Mouse (Mus musculus) large intestine, adult 2 months (tissue): ENCODE data around the gene Gm37240. TPM values are rescaled to one million over a fixed set of nuclear protein-coding genes. Genes with fewer than 3 reads are reported as not detected.

ENCODE experiments used
- DNase-seq: peaks from one replicate; pipeline ENCODE4 v3.0.0-alpha.2; 2012; ENCODE audit warnings: low read depth, low spot score
- WGBS: fragments of 180-500 bp; shearing (Covaris S2); methylation state at CpG from one replicate; pipeline ENCODE4 v1.1.7; 2018; 5-methylcytosine and 5-hydroxymethylcytosine counted together
- polyA plus RNA-seq: library from polyadenylated mRNA; depleted of rRNA; stranded (reverse); fragments of >200 nt; gene quantifications from 2 replicates; pipeline ENCODE4 v1.2.3, GENCODE M21; 2012

Gm37240 gene
- polyA plus RNA-seq, 1 experiment, result 3.7 TPM

DNA sequence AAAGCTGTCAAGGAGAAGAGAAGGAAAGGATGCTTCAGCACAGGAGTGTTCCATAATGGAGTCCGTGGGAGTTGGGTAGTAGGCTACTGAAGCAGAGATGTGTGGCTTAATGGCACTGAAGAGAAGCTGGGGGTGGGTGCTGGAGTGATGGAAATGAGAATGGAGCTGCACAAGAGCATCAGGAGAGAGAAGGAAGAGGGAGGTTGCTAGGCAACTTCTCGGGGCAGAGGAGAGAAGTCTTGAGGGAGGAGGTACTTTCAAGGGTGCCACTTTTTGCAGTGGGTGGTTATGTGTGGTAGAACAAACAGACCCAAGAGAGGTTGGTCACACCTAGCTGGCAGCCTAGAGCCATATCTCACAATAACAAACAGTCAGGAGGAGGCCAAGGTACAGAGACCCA is 496.2 kb downstream of the Gm37240 start:
- no peak for DNase-seq
- 79% methylated on average over 2 of the region's 2 CpGs for WGBS

- DNase-seq, result no peak
Observed at GRCm38 (mm10) chr3:85385371-85385770, 501.9 kb downstream of the Gm37240 start.

- 78% methylated on average over 3 of the region's 3 CpGs for WGBS
- DNase-seq, result no peak
Observed at GRCm38 (mm10) chr3:85383330-85383729, 504.0 kb downstream of the Gm37240 start.

GRCm38 (mm10) chr3:85378703-85379395 is 508.5 kb downstream of the Gm37240 start:
- no peak for DNase-seq
- WGBS, result 73% methylated on average over 16 of the region's 16 CpGs

- WGBS, result 58% methylated on average over 13 of the region's 13 CpGs
- DNase-seq, result no peak
Observed at GRCm38 (mm10) chr3:85377946-85378702, 509.2 kb downstream of the Gm37240 start.

DNA sequence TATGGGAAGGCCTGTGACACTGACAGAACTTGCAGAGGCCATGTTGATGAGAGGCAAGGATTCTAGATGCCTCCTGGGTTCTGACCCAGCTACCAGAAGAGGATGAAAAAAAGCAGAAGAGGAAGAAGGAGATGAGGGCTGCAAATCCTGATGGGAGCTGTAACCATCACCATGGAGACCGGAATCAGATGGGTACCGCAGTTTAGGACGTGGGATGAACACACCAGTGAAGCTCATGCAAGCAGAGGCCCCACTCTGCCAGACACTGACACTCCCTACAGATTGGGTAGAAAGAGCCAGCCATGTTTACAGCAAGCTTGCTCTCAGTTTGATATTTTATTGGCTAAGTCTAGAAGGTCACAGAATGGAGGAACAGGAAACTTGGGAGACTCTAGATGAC is 509.8 kb downstream of the Gm37240 start:
- WGBS, result 90% methylated on average over 3 of the region's 3 CpGs
- DNase-seq, result no peak

GRCm38 (mm10) chr3:85376541-85376940 is 510.8 kb downstream of the Gm37240 start:
- WGBS, result 18% methylated on average over 2 of the region's 2 CpGs
- DNase-seq, result no peak

- WGBS, result 11% methylated on average over 3 of the region's 3 CpGs
- DNase-seq, result no peak
Observed at GRCm38 (mm10) chr3:85373039-85373438, 514.3 kb downstream of the Gm37240 start.

DNA sequence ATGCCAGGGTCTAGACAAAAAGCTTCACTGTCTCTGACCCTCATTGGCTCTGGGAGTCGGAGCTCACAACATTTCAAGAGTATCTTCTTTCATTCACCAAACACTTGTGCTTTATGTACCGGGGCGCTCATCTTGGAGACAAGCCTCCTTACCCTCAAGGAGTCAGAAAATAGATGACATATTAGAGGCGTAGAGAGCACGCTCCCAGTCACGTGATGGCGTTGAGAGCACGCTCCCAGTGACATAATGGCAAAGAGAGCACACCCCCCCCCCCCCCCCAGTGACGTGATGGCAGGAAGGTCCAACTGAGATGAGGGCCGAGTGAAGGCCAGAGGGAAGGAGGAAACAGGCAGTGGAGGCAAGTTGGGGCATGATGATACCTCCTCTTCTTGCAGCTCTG is 517.5 kb downstream of the Gm37240 start:
- WGBS, result 90% methylated on average over 10 of the region's 10 CpGs
- no peak for DNase-seq

GRCm38 (mm10) chr3:85369157-85369556 is 518.2 kb downstream of the Gm37240 start:
- no peak for DNase-seq
- 64% methylated on average over 5 of the region's 5 CpGs for WGBS

DNA sequence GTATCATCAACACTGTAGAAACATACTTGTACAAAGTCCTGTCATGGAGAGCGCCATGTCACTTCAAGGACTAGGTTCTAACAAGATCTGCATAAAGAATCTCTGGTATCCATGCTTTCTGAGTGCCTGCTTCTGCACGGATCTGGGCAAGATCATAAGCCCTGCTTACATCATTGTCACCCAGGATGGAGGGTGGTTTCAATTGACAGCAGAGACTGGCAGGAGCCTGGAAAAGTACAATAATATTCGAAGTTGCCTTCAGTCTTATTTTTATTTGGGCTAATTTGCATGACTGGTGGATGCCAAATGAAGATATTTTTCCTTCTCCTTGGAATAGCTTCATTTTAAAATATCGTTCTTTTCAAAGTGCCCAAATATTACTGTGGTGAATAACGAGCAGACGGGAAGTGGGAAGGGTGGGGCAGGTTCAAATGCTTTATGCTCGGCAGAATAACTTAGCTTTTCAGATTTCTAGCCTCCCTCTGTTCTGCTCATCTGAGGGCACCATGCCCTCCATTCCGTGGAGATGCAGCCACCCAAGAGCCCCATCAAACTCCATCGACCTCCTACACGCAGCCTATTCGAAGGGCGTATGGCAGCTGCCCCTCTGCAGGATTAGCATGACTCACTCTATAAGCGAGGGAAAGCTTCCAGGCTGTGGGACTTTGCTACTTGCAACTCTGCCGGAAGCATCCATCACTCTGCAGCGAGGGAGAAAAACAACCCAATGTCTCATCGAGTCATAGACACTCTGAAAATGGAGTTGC is 518.8 kb downstream of the Gm37240 start:
- WGBS, result 69% methylated on average over 16 of the region's 16 CpGs
- DNase-seq, result no peak

GRCm38 (mm10) chr3:85364591-85365343 is 522.6 kb downstream of the Gm37240 start:
- DNase-seq, result no peak
- 66% methylated on average over 5 of the region's 5 CpGs for WGBS

DNA sequence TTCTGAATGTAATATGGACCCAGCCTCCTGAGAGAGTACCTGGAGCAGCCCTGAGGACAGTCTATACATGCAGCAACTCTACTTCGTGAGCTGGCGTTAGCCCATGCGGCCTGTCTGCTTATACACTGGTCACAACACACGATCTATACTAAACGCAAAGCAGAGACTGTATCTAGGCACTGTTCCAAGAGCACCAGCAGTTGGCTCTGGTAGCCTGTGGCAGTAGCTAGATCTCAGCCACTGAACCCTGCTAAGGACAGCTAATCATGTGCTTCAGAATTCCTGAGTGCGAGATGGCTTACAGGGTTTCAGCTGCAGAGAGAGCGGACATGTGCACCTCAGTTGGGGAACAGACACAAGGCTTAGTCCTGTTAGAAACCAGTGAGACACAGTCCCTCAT is 524.4 kb downstream of the Gm37240 start:
- DNase-seq, result no peak
- 81% methylated on average over 7 of the region's 7 CpGs for WGBS

GRCm38 (mm10) chr3:85356373-85356772 is 530.9 kb downstream of the Gm37240 start:
- 81% methylated on average over 3 of the region's 3 CpGs for WGBS

DNA sequence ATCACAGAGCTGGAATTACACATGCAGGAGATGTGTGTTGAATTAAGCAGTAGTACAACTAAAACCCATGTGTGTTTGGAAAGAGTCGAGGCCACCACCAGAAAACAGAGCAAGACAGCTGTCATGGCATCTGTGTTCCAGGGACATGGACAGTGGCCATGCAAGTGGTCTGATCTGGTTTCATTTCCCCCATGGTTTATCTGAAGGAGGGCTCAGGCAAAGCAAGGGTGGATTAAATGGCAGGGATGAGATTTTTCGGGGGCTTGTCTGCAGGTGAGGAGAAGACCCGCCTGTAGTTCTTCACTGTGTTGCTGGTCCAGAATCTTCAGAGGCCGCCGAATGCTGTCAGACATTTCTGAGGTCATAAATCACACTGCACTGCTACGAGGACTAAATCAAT is 539.3 kb downstream of the Gm37240 start:
- WGBS, result 27% methylated on average over 6 of the region's 6 CpGs
- no peak for DNase-seq

More at GRCm38 (mm10) chr3:85356373-85356772, 530.9 kb downstream of the Gm37240 start:
- DNase-seq, result no peak

DNA sequence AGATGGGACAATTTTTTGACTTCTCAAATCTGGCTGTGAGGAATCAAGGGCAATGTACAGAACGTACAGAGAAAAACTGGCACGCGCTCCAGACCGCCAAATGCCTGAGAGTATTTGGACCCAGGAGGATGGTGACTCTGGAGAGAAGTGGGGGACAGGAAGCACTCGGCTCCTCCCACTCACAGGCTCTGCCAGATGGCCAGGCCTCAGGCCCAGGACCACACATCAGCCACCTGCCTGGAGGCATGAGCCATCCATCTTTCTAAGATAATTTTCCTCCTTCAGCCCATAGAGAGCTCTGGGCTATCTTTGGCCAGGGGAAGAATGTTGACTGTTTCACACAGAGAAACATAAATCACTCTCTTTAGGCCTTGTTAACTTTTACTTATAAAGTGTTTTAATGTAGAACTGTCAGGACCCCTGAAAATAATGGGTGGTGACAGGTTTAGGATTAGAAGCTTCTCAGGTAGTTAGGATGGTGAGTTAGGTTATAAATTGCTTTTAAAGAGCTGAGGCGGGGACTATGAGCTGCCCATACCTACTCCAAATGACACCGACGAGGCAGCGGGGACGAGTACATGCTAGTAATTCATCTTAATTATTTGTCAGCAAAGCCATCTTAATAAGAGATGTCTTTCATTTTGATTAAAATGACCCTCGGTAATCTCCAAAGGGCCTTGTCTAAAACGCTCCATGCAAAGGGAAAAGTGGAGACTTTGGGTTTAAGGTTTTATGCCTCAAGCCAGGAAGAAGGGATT is 546.0 kb downstream of the Gm37240 start:
- DNase-seq, result no peak
- WGBS, result 69% methylated on average over 12 of the region's 12 CpGs

DNA sequence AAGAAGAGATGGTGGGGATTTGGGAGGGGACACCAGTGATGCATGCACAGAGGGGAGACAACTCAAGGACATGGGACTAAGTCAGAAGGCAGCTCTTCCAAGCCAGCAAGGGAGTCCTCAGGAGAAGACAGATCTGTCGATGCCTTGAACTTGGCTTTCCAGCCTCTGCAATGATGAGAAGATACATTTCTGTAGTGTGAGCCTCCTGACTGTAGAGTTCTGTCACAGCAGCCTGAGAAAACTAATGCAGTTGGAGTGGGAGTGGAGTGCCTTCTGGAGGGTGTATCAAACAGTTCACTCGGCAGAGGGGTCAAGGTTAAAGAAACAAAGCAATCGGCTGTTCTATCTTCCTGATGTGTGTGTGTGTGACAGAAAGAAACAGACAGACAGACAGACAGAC is 546.8 kb downstream of the Gm37240 start:
- 36% methylated on average over 3 of the region's 3 CpGs for WGBS

DNA sequence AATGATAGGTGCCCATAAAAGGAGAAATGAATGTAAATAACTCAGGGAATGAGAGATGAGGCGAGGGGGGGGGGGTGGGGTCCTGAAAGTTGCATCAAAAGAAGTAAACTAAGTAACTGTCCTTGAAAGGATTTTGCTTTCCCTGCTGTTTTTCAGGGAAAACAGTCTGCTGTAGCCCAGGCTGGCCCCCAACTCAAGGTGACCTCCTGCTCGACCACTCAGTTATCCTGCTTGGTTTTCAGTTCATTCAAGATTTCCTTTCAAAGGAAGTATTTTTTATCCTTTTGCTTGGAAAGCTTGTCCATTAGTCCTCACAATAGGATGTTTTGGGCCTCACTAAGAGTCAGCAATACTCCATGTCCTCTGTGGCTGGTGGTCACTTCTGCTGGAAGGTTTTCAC is 547.4 kb downstream of the Gm37240 start:
- 46% methylated on average over 2 of the region's 2 CpGs for WGBS
- DNase-seq, result no peak

More for the DNA sequence above, 546.8 kb downstream of the Gm37240 start:
- DNase-seq, result no peak

DNA sequence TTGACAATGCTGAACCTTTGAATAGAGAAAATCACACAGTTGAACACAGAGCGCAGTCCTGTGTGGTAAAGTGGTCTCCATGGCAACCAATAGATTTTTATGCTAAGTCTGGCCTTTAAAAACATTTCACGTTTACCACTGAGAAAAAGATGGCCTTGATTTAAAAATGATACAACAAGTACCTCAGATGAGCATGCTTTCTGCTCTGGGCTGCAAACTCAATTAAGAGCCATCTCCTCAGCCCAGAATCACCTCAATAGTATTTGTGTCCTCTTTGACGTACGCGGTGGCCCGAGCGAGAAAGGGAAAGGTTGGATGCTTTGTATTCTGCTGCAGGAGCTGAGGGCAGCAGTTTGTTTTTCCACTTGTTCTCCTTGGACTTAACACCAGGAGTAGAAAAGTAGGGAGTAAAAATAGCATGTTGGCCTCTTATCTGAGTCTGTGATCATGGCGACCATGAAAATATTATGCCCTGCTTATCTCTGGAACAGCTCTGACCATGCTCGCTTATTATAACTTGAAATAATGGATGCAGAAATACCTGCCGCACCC is 548.0 kb downstream of the Gm37240 start:
- WGBS, result 82% methylated on average over 10 of the region's 10 CpGs
- no peak for DNase-seq
